Mouse (Mus musculus) lung, embryonic 16.5 days (tissue): ENCODE data around the gene Gpr173. TPM values are rescaled to one million over a fixed set of nuclear protein-coding genes. Genes with fewer than 3 reads are reported as not detected.
"Not testable (repeated sequence)": the region's sequence is repeated elsewhere in the genome, so short reads cannot be mapped to it uniquely, and the experiment has no call there.

ENCODE experiments used
- ATAC-seq: fragments of 200-750 bp; cut with Nextera tagmentation; 2 replicates; pipeline ENCODE4 v1.8.0; 2017; ENCODE audit warnings: low read depth, mild to moderate bottlenecking, moderate library complexity
- H3K27ac ChIP-seq: fragments of 300-500 bp; sonication (generic); 2 replicates; pipeline ENCODE4 v1.5.1; 2014; ENCODE audit warnings: mild to moderate bottlenecking, control low read depth, low read length
- H3K27me3 ChIP-seq: fragments of 300-500 bp; sonication (generic); 2 replicates; pipeline ENCODE4 v1.6.1; 2014; ENCODE audit warnings: low read depth, low read length, mixed read lengths; ENCODE audit not compliant: control insufficient read depth, insufficient read depth
- H3K36me3 ChIP-seq: fragments of 300-500 bp; sonication (generic); 2 replicates; pipeline ENCODE4 v1.6.1; 2014; ENCODE audit warnings: low read length; ENCODE audit not compliant: control insufficient read depth, insufficient read depth
- H3K4me1 ChIP-seq: fragments of 300-500 bp; sonication (generic); replicated peaks from 2 replicates; pipeline ENCODE4 v1.6.1; 2014; ENCODE audit warnings: low read length, mixed read lengths; ENCODE audit not compliant: control insufficient read depth, insufficient read depth
- H3K4me2 ChIP-seq: fragments of 300-500 bp; sonication (generic); 2 replicates; pipeline ENCODE4 v1.6.1; 2014; ENCODE audit warnings: low read depth, low read length, control low read depth
- H3K4me3 ChIP-seq: fragments of 300-500 bp; sonication (generic); 2 replicates; pipeline ENCODE4 v1.5.1; 2014; ENCODE audit warnings: mild to moderate bottlenecking, low read length, control low read depth
- H3K9ac ChIP-seq: fragments of 300-500 bp; sonication (generic); 2 replicates; pipeline ENCODE4 v1.6.1; 2014; ENCODE audit warnings: low read length, control low read depth
- H3K9me3 ChIP-seq: fragments of 300-500 bp; sonication (generic); 2 replicates; pipeline ENCODE4 v1.6.1; 2016; ENCODE audit warnings: low read length; ENCODE audit not compliant: control insufficient read depth
- WGBS: fragments of 180-500 bp; shearing (Covaris S2); extraction: QIAGEN DNeasy Blood & Tissue Kit; methylation state at CpG from one replicate; pipeline ENCODE4 v1.1.7; 2014; 5-methylcytosine and 5-hydroxymethylcytosine counted together
- polyA plus RNA-seq: library from polyadenylated mRNA; unstranded; fragments of >200 nt; fragmentation: Nextera tagmentation; extraction: Ambion mirVana; gene quantifications from 2 replicates; pipeline ENCODE4 v1.2.1, GENCODE M21; 2015

Gene Gpr173
- polyA plus RNA-seq, 1 experiment from 2014 or later, result 3.1 TPM

GRCm38 (mm10) chrX:152342358-152342901, 26.1 kb downstream of the Gpr173 start, which contains the start of gene Tspyl2:
Gene Tspyl2 (minus strand): TSS chrX:152342425.
- Histone ChIP-seq H3K9me3 (no peaks in the 10 kb centered on the region), H3K4me3 (peak within 1 kb of the TSS; percentile 65), H3K4me2 (peak within 1 kb of the TSS; percentile 59), H3K27ac (peak within 1 kb of the TSS; percentile 86), H3K27me3 (peaks cover 12% of the 10 kb centered on the region), H3K4me1 (no peaks in the 10 kb centered on the region; the same call in 1 of the 2 replicates), H3K9ac (peak within 1 kb of the TSS; percentile 83), H3K36me3 (0 out of 2 replicates have a peak, but pooled peaks cover 2% of the 10 kb centered on the region)
- ATAC-seq, result peak; percentile 98
- 10% methylated on average over 25 of the region's 27 CpGs for WGBS

GRCm38 (mm10) chrX:152341496-152341895, 27.0 kb downstream of the Gpr173 start:
- Histone ChIP-seq H3K27ac (peak overlapping the region; percentile 86; the same call in 1 of the 2 replicates), H3K9ac (peak overlapping the region; percentile 83), H3K36me3 (0 out of 2 replicates have a peak, but pooled peaks cover 2% of the 10 kb centered on the region), H3K4me3 (peak overlapping the region; percentile 65), H3K27me3 (peaks cover 13% of the 10 kb centered on the region), H3K4me1 (peaks cover 4% of the 10 kb centered on the region; the same call in 1 of the 2 replicates), H3K4me2 (peak overlapping the region; percentile 59), H3K9me3 (no peaks in the 10 kb centered on the region)
- WGBS, result 43% methylated on average over 11 of the region's 11 CpGs
- no peak for ATAC-seq

GRCm38 (mm10) chrX:152336546-152337332, 31.8 kb downstream of the Gpr173 start:
- peaks cover 6% of the 10 kb centered on the region; the same call in 1 of the 2 replicates for H3K27me3 ChIP-seq
- H3K9me3 ChIP-seq, result no peaks in the 10 kb centered on the region
- H3K4me3 ChIP-seq, result peak overlapping the region; percentile 34
- H3K4me2 ChIP-seq, result peak overlapping the region; percentile 50
- ATAC-seq, result peak; percentile 100
- H3K27ac ChIP-seq, result peak overlapping the region; percentile 88
- H3K36me3 ChIP-seq, result 0 out of 2 replicates have a peak, but pooled peaks cover 2% of the 10 kb centered on the region
- H3K9ac ChIP-seq, result peak overlapping the region; percentile 66
- peaks cover 4% of the 10 kb centered on the region; the same call in 1 of the 2 replicates for H3K4me1 ChIP-seq
- 15% methylated on average over 33 of the region's 33 CpGs for WGBS

DNA sequence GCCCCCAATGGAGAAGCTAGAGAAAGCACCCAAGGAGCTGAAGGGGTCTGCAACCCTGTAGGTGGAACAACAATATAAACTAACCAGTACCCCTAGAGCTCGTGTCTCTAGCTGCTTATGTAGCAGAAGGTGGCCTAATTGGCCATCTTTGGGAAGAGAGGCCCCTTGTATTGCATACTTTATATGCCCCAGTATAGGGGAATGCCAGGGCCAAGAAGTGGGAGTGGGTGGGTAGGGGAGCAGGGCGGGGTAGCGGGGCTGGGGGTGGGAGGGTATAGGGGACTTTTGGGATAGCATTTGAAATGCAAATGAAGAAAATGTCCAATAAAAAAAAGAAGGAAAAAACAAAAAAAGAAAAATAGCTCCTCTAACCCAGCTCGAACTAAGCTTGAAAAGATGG, 32.4 kb downstream of the Gpr173 start:
- ATAC-seq, H3K4me1 ChIP-seq, H3K36me3 ChIP-seq, H3K9me3 ChIP-seq, H3K27me3 ChIP-seq: not testable (repeated sequence)
- Histone ChIP-seq H3K4me3 (peak overlapping the region; percentile 34), H3K27ac (peak overlapping the region; percentile 88; the same call in 1 of the 2 replicates), H3K4me2 (peak overlapping the region; percentile 48), H3K9ac (peak overlapping the region; percentile 3; the same call in 1 of the 2 replicates)
- WGBS, result 36% methylated on average over 4 of the region's 4 CpGs

GRCm38 (mm10) chrX:152329400-152329799, 39.1 kb downstream of the Gpr173 start:
- not testable (repeated sequence) for H3K4me3 ChIP-seq, H3K9ac ChIP-seq, H3K9me3 ChIP-seq, H3K27ac ChIP-seq, ATAC-seq, H3K36me3 ChIP-seq, H3K4me1 ChIP-seq, H3K4me2 ChIP-seq, H3K27me3 ChIP-seq

DNA sequence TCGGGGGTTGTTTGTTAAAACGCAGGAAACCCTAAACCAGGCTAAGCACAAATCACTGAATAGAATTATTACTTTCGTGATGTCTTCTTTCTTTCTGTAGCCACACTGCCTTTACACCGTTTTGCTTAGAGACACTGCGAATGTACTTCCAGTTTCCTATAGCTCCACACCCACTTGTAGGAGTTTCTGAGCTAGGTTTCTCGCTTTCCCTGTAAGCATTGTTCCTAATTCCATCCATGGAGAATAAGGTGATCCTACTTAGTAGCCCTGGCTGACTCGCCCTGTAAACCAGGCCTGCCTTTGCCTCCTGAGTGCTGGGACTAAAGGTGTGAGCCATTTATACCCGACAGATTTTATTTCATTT, 40.8 kb downstream of the Gpr173 start:
- Histone ChIP-seq H3K4me3 (peak overlapping the region; percentile 64), H3K9me3 (no peaks in the 10 kb centered on the region), H3K9ac (peak overlapping the region; percentile 43), H3K27ac (0 out of 2 replicates have a peak overlapping the region, but pooled peaks have one; percentile 4), H3K4me2 (peak overlapping the region; percentile 66), H3K4me1 (0 out of 2 replicates have a peak, but pooled peaks cover 2% of the 10 kb centered on the region), H3K27me3 (peaks cover 2% of the 10 kb centered on the region; the same call in 1 of the 2 replicates), H3K36me3 (no peaks in the 10 kb centered on the region)
- ATAC-seq, result peak; percentile 18; the same call in 1 of the 2 replicates
- 15% methylated on average over 8 of the region's 8 CpGs for WGBS

GRCm38 (mm10) chrX:152326996-152327688, 41.4 kb downstream of the Gpr173 start, which contains the start of gene Kantr:
Gene Kantr (minus strand): TSS chrX:152327495.
- H3K4me3 ChIP-seq, result peak within 1 kb of the TSS; percentile 64
- H3K4me1 ChIP-seq, result 0 out of 2 replicates have a peak, but pooled peaks cover 2% of the 10 kb centered on the region
- H3K36me3 ChIP-seq, result no peaks in the 10 kb centered on the region
- peaks cover 2% of the 10 kb centered on the region; the same call in 1 of the 2 replicates for H3K27me3 ChIP-seq
- peak; percentile 99 for ATAC-seq
- WGBS, result 9% methylated on average over 26 of the region's 29 CpGs
- H3K9me3 ChIP-seq, result no peaks in the 10 kb centered on the region
- H3K9ac ChIP-seq, result peak within 1 kb of the TSS; percentile 71
- peak within 1 kb of the TSS; percentile 66 for H3K4me2 ChIP-seq
- H3K27ac ChIP-seq, result 0 out of 2 replicates have a peak within 1 kb of the TSS, but pooled peaks have one; percentile 4

DNA sequence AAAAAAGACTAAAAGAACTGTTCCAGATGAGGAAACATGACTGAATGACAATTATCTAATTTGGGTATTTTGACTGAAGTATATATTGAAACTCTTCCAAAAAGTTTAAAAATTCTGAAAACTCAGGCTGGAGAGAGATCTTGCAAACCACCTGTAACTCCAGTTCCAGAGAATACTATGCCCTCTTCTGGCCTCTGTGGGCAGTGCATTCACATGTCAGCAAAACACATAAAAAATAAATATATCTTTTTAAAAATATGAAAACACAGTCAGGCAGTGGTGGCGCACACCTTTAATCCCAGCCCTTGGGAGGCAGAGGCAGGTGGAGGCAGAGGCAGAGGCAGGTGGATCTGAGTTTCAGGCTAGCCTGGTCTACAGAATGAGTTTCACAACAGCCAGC, 44.9 kb downstream of the Gpr173 start:
- Histone ChIP-seq H3K36me3 (no peaks in the 10 kb centered on the region), H3K4me1 (0 out of 2 replicates have a peak, but pooled peaks cover 2% of the 10 kb centered on the region), H3K27me3 (no peaks in the 10 kb centered on the region; the same call in none of the 2 replicates), H3K27ac (no peak overlapping the region), H3K4me3 (no peak overlapping the region), H3K9ac (no peak overlapping the region), H3K4me2 (no peak overlapping the region), H3K9me3 (no peaks in the 10 kb centered on the region)
- 94% methylated on average over 1 of the region's 1 CpGs for WGBS
- ATAC-seq, result no peak
